8 mouse cellular contexts compared by ENCODE assay signal in the genomic region with DNA sequence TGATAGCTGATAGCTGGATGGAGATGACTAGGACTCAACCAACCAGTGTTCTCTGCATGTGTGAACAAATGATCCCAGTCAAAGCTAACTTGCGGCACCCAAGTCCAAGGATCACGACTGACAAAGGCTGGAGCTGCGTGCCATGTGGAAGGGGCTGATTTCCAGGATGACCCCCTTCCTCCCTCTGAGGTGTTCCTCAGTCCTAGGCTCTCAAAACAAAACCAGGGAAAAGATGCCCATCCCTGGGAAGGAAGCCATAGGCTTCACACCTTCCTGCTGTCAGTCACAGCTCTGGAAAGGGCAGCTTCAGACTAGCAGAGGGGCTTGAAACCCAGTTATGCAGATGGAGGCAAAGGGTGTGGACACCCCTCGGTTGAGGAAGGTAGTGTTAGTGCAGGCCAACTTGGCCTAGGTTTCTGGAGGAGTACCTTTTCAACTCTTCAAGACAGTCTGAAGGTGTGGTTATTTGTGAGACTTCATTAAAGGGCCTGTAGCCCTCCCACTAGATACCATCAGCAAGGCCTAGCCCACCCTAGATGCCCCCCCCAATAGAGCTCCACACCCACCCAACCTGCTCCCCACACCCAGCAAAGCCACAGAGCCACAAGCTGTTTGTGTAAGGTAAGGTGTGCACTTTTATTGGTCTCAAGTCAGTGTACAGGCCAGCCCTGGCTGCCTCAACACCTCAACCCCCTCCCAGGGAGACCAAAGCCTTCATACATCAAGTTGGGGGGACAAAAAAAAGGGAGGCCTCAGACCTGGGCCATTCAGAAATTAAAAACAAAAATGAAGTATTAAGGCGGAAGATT. TPM values are rescaled to one million over a fixed set of nuclear protein-coding genes. Genes with fewer than 3 reads are reported as not detected.
A peak's percentile ranks its signal among the peaks of the same experiment; 100 is the strongest.
DNase-seq lines count a peak whose midpoint lies in the region; ATAC-seq and TF ChIP-seq lines count a peak whose summit lies in the region.

No protein-coding gene starts in this region.

- no peak overlapping the region for H3K4me3 ChIP-seq in testis, adult 2 months (ENCODE audit: control insufficient read depth, low read depth, low read length)
- no peak overlapping the region for H3K4me3 ChIP-seq in forebrain, embryonic 11.5 days (ENCODE audit: low read depth, low read length)
- peak overlapping the region; percentile 15; the same call in 1 of the 2 replicates for H3K4me3 ChIP-seq in limb, embryonic 13.5 days
- H3K4me3 ChIP-seq in stomach, embryonic 14.5 days (ENCODE audit: low read depth, low read length) = peak overlapping the region; percentile 100

- no peaks in the 10 kb centered on the region; the same call in 1 of the 2 replicates for H3K27me3 ChIP-seq in testis, adult 2 months (ENCODE audit: control insufficient read depth, insufficient read depth, low read length)
- no peaks in the 10 kb centered on the region for H3K27me3 ChIP-seq in forebrain, embryonic 11.5 days (ENCODE audit: control insufficient read depth, insufficient read depth, low read length)
- no peaks in the 10 kb centered on the region for H3K27me3 ChIP-seq in limb, embryonic 13.5 days
- H3K27me3 ChIP-seq in stomach, embryonic 14.5 days (ENCODE audit: control insufficient read depth, insufficient read depth, low read length) = no peaks in the 10 kb centered on the region

- no peak for ATAC-seq in forebrain, embryonic 11.5 days (replicated peaks; ENCODE audit: low FRiP score)
- ATAC-seq in limb, embryonic 13.5 days (ENCODE audit: low FRiP score, low read depth) = no peak
- ATAC-seq in stomach, embryonic 14.5 days (ENCODE audit: insufficient number of reproducible peaks, insufficient read depth, low FRiP score, low read depth) = no peak

- no peaks in the 10 kb centered on the region; the same call in 1 of the 2 replicates for H3K36me3 ChIP-seq in testis, adult 2 months (ENCODE audit: control insufficient read depth, insufficient read depth, low read length)
- peaks cover 33% of the 10 kb centered on the region for H3K36me3 ChIP-seq in forebrain, embryonic 11.5 days (ENCODE audit: control insufficient read depth, insufficient read depth, low read length)
- peaks cover 68% of the 10 kb centered on the region for H3K36me3 ChIP-seq in limb, embryonic 13.5 days
- H3K36me3 ChIP-seq in stomach, embryonic 14.5 days (ENCODE audit: control insufficient read depth, insufficient read depth, low read length) = peaks cover 57% of the 10 kb centered on the region

- peaks cover 5% of the 10 kb centered on the region for H3K4me1 ChIP-seq in testis, adult 2 months (ENCODE audit: control insufficient read depth, insufficient read depth, low read length)
- peaks cover 20% of the 10 kb centered on the region; the same call in 1 of the 2 replicates for H3K4me1 ChIP-seq in forebrain, embryonic 11.5 days (replicated peaks; ENCODE audit: control insufficient read depth, insufficient read depth, low read length)
- H3K4me1 ChIP-seq in limb, embryonic 13.5 days = peaks cover 34% of the 10 kb centered on the region
- H3K4me1 ChIP-seq in stomach, embryonic 14.5 days (ENCODE audit: control insufficient read depth, insufficient read depth, low read length) = peaks cover 18% of the 10 kb centered on the region

- H3K4me2 ChIP-seq in forebrain, embryonic 11.5 days (ENCODE audit: low read depth, low read length, severe bottlenecking) = no peak overlapping the region
- H3K4me2 ChIP-seq in limb, embryonic 13.5 days (replicated peaks) = peak overlapping the region; percentile 36; the same call in 1 of the 2 replicates
- peak overlapping the region; percentile 21 for H3K4me2 ChIP-seq in stomach, embryonic 14.5 days (replicated peaks; ENCODE audit: low read depth, low read length)

- H3K9ac ChIP-seq in forebrain, embryonic 11.5 days (ENCODE audit: low read length) = no peak overlapping the region
- H3K9ac ChIP-seq in limb, embryonic 13.5 days = no peak overlapping the region
- H3K9ac ChIP-seq in stomach, embryonic 14.5 days (replicated peaks; ENCODE audit: low read depth, low read length) = no peak overlapping the region; the same call in 1 of the 2 replicates

- TF ChIP-seq POLR2A in testis, adult 2 months (IDR thresholded peaks at IDR 0.05; ENCODE audit: control insufficient read depth, low read depth, low read length) = peak; percentile 45; the same call in 1 of the 2 replicates

- 64% methylated on average over 5 of the region's 5 CpGs for WGBS in forebrain, embryonic 11.5 days
- WGBS in limb, embryonic 13.5 days = 45% methylated on average over 5 of the region's 5 CpGs
- WGBS in stomach, embryonic 14.5 days = 54% methylated on average over 5 of the region's 5 CpGs

- H3K9me3 ChIP-seq in forebrain, embryonic 11.5 days (ENCODE audit: control insufficient read depth, low read length) = no peaks in the 10 kb centered on the region
- H3K9me3 ChIP-seq in limb, embryonic 13.5 days = no peaks in the 10 kb centered on the region
- no peaks in the 10 kb centered on the region for H3K9me3 ChIP-seq in stomach, embryonic 14.5 days (ENCODE audit: control insufficient read depth, low read depth, low read length)

- no peak for TF ChIP-seq CTCF in testis, adult 2 months (IDR thresholded peaks at IDR 0.05; ENCODE audit: control insufficient read depth, insufficient read depth, insufficient replicate concordance, low read depth, low read length)

- no peak overlapping the region for H3K27ac ChIP-seq in testis, adult 2 months (ENCODE audit: control insufficient read depth, insufficient read depth, low read depth, low read length)
- 0 out of 2 replicates have a peak overlapping the region, but pooled peaks have one; percentile 3 for H3K27ac ChIP-seq in forebrain, embryonic 11.5 days (ENCODE audit: low read depth, low read length)
- peak overlapping the region; percentile 64; the same call in 1 of the 2 replicates for H3K27ac ChIP-seq in limb, embryonic 13.5 days
- H3K27ac ChIP-seq in stomach, embryonic 14.5 days (ENCODE audit: low read length) = peak overlapping the region; percentile 62; the same call in 1 of the 2 replicates

- no peak for DNase-seq in testis, postnatal 14 days (ENCODE audit: low spot score)
- no peak for DNase-seq in forebrain, embryonic 11.5 days (ENCODE audit: low spot score)
- DNase-seq in spleen, postnatal 4 days (ENCODE audit: low spot score in 2 of 2) = no peak
- DNase-seq in urinary bladder, postnatal 36 days (ENCODE audit: low spot score in 2 of 2) = no peak
- no peak for DNase-seq in frontal cortex, postnatal 36 days (ENCODE audit: low spot score in 2 of 2)

RNA-seq across cellular contexts. Expression of a gene that starts 3.8 kb away (rescaled TPM):
- 1,383 and 1,491 TPM in 2 replicates for polyA plus RNA-seq in testis, adult 2 months (2012; rRNA removed)
- polyA plus RNA-seq in forebrain, embryonic 11.5 days (2014; fragmentation: Nextera tagmentation; extraction: Ambion mirVana) = 13,526 and 13,808 TPM in 2 replicates
- 15,880 and 15,896 TPM in 2 replicates for polyA plus RNA-seq in limb, embryonic 13.5 days (2015; fragmentation: Nextera tagmentation; extraction: Ambion mirVana)
- 17,142 and 17,567 TPM in 2 replicates for polyA plus RNA-seq in stomach, embryonic 14.5 days (2014; fragmentation: Nextera tagmentation; extraction: Ambion mirVana)

RNA-seq across cellular contexts. Expression of a gene that starts 7.5 kb away (rescaled TPM):
- polyA plus RNA-seq in testis, adult 2 months (2012; rRNA removed) = 8.5 and 8.9 TPM in 2 replicates
- 15.4 and 16.0 TPM in 2 replicates for polyA plus RNA-seq in forebrain, embryonic 11.5 days (2014; fragmentation: Nextera tagmentation; extraction: Ambion mirVana)
- polyA plus RNA-seq in limb, embryonic 13.5 days (2015; fragmentation: Nextera tagmentation; extraction: Ambion mirVana) = 14.1 and 16.1 TPM in 2 replicates
- 9.1 and 10.5 TPM in 2 replicates for polyA plus RNA-seq in stomach, embryonic 14.5 days (2014; fragmentation: Nextera tagmentation; extraction: Ambion mirVana)

RNA-seq across cellular contexts. Expression of a gene that starts 57.4 kb away (rescaled TPM):
- 27.1 and 27.3 TPM in 2 replicates for polyA plus RNA-seq in testis, adult 2 months (2012; rRNA removed)
- 680 and 728 TPM in 2 replicates for polyA plus RNA-seq in forebrain, embryonic 11.5 days (2014; fragmentation: Nextera tagmentation; extraction: Ambion mirVana)
- polyA plus RNA-seq in limb, embryonic 13.5 days (2015; fragmentation: Nextera tagmentation; extraction: Ambion mirVana) = 421 and 428 TPM in 2 replicates
- polyA plus RNA-seq in stomach, embryonic 14.5 days (2014; fragmentation: Nextera tagmentation; extraction: Ambion mirVana) = 232 and 251 TPM in 2 replicates

Comparison
In these comparisons a context has a peak if more than half of its experiments do, and no peak if none do; other contexts are left out.
1. H3K4me3 ChIP-seq: peak in limb, embryonic 13.5 days (single experiment) and stomach, embryonic 14.5 days (single experiment); none in testis, adult 2 months (single experiment) and forebrain, embryonic 11.5 days (single experiment).